Mouse (Mus musculus) myocyte (in vitro differentiated cells): ENCODE measurements around the gene Dydc2. TPM values are rescaled to one million over a fixed set of nuclear protein-coding genes. Genes with fewer than 3 reads are reported as not detected.

ENCODE experiments used
- H3K27me3 ChIP-seq: one replicate; pipeline ENCODE4 v1.6.1; 2011; ENCODE audit not compliant: control insufficient read depth, insufficient read depth, insufficient read length
- H3K36me3 ChIP-seq: one replicate; pipeline ENCODE4 v1.6.1; 2011; ENCODE audit not compliant: control insufficient read depth, insufficient read depth
- H3K4me2 ChIP-seq: one replicate; pipeline ENCODE4 v1.6.1; 2011; ENCODE audit warnings: low read depth, control low read depth
- H3K4me3 ChIP-seq: one replicate; pipeline ENCODE4 v1.5.1; 2011; ENCODE audit warnings: mild to moderate bottlenecking, control low read depth, moderate library complexity
- H3K79me2 ChIP-seq: one replicate; pipeline ENCODE4 v1.6.1; 2011; ENCODE audit not compliant: control insufficient read depth, insufficient read depth
- H3ac ChIP-seq: one replicate; pipeline ENCODE4 v1.6.1; 2011; ENCODE audit not compliant: control insufficient read depth, insufficient read length
- CEBPB ChIP-seq: IDR thresholded peaks from 2 replicates; pipeline ENCODE4 v1.6.1; 2011; ENCODE audit warnings: mild to moderate bottlenecking, moderate library complexity; ENCODE audit not compliant: poor library complexity, insufficient read depth, severe bottlenecking
- E2F4 ChIP-seq: IDR thresholded peaks from one replicate; pipeline ENCODE4 v1.6.1; 2011; ENCODE audit warnings: mild to moderate bottlenecking, control low read depth, moderate library complexity; ENCODE audit not compliant: insufficient read depth
- MAX ChIP-seq: IDR thresholded peaks from one replicate; pipeline ENCODE4 v1.6.1; 2011; ENCODE audit warnings: low read depth, mild to moderate bottlenecking, control low read depth
- MYOD1 ChIP-seq, 3 experiments: IDR thresholded peaks; one replicate each; pipeline ENCODE4 v1.6.1; 2011; ENCODE audit warnings: control low read depth in 2 of 3, low read depth in 2 of 3, mild to moderate bottlenecking in 2 of 3, moderate library complexity in 1 of 3; ENCODE audit not compliant: insufficient read length in 2 of 3, control insufficient read depth in 1 of 3
- MYOG ChIP-seq, 3 experiments: IDR thresholded peaks; one replicate each; pipeline ENCODE4 v1.6.1; 2011; ENCODE audit warnings: control low read depth in 2 of 3, low read depth in 2 of 3, mild to moderate bottlenecking in 2 of 3; ENCODE audit not compliant: insufficient read length in 2 of 3, control insufficient read depth in 1 of 3, insufficient read depth in 1 of 3
- POLR2A ChIP-seq: IDR thresholded peaks from one replicate; pipeline ENCODE4 v1.6.1; 2011; ENCODE audit warnings: low read depth, mild to moderate bottlenecking, control low read depth, moderate library complexity; ENCODE audit not compliant: insufficient read length
- POLR2AphosphoS2 ChIP-seq: IDR thresholded peaks from one replicate; pipeline ENCODE4 v1.6.1; 2011; ENCODE audit warnings: low read depth, control low read depth; ENCODE audit not compliant: insufficient read length
- REST ChIP-seq: IDR thresholded peaks from one replicate; pipeline ENCODE4 v1.6.1; 2011; ENCODE audit warnings: mild to moderate bottlenecking, control low read depth, moderate library complexity; ENCODE audit not compliant: insufficient read depth, insufficient read length
- SRF ChIP-seq: IDR thresholded peaks from one replicate; pipeline ENCODE4 v1.6.1; 2011; ENCODE audit warnings: low read depth; ENCODE audit not compliant: control insufficient read depth, insufficient read length
- TCF12 ChIP-seq: IDR thresholded peaks from one replicate; pipeline ENCODE4 v1.6.1; 2011; ENCODE audit warnings: mild to moderate bottlenecking, control low read depth; ENCODE audit not compliant: poor library complexity, insufficient read depth, severe bottlenecking
- TCF3 ChIP-seq: IDR thresholded peaks from one replicate; pipeline ENCODE4 v1.6.1; 2011; ENCODE audit warnings: low read depth, control low read depth; ENCODE audit not compliant: insufficient read length
- USF1 ChIP-seq: IDR thresholded peaks from one replicate; pipeline ENCODE4 v1.6.1; 2011; ENCODE audit warnings: low read depth, mild to moderate bottlenecking, control low read depth, moderate library complexity
- polyA plus RNA-seq: library from polyadenylated mRNA; unstranded; fragments of >200 nt; fragmentation: generic; extraction: Trizol; gene quantifications from one replicate; pipeline ENCODE4 v1.2.1, GENCODE M21; 2012; ENCODE audit warnings: missing spikeins

Gene Dydc2
- polyA plus RNA-seq, 1 experiment = not detected

- Histone ChIP-seq H3K79me2 (no peaks in the 10 kb centered on the region), H3ac (no peak overlapping the region), H3K36me3 (no peaks in the 10 kb centered on the region), H3K4me3 (no peak overlapping the region), H3K27me3 (no peaks in the 10 kb centered on the region), H3K4me2 (no peak overlapping the region)
- TF ChIP-seq CEBPB (no peak), MAX (no peak), MYOG (IDR thresholded peaks at IDR 0.05; ENCODE audit: control insufficient read depth in 1 of 3, insufficient read depth in 1 of 3, insufficient read length in 2 of 3, low read depth in 2 of 3) (no peak), REST (no peak), POLR2A (no peak), TCF3 (no peak), TCF12 (no peak), USF1 (no peak), POLR2AphosphoS2 (no peak), MYOD1 (IDR thresholded peaks at IDR 0.05; ENCODE audit: control insufficient read depth in 1 of 3, insufficient read length in 2 of 3, low read depth in 2 of 3) (no peak), SRF (no peak)
These were observed 33.3 kb upstream of the Dydc2 start for GRCm38 (mm10) chr14:41102269-41102668.

GRCm38 (mm10) chr14:41101242-41101641, 32.2 kb upstream of the Dydc2 start:
- no peak overlapping the region for H3K4me2 ChIP-seq
- no peaks in the 10 kb centered on the region for H3K36me3 ChIP-seq
- H3ac ChIP-seq = no peak overlapping the region
- TF ChIP-seq MAX (no peak), TCF3 (no peak), TCF12 (no peak), E2F4 (no peak), USF1 (no peak), CEBPB (no peak), MYOD1 (IDR thresholded peaks at IDR 0.05; ENCODE audit: control insufficient read depth in 1 of 3, insufficient read length in 2 of 3, low read depth in 2 of 3) (no peak), POLR2AphosphoS2 (no peak), MYOG (IDR thresholded peaks at IDR 0.05; ENCODE audit: control insufficient read depth in 1 of 3, insufficient read depth in 1 of 3, insufficient read length in 2 of 3, low read depth in 2 of 3) (no peak), SRF (no peak), REST (no peak), POLR2A (no peak)
- no peaks in the 10 kb centered on the region for H3K27me3 ChIP-seq
- no peak overlapping the region for H3K4me3 ChIP-seq
- no peaks in the 10 kb centered on the region for H3K79me2 ChIP-seq

GRCm38 (mm10) chr14:41100712-41101111, 31.7 kb upstream of the Dydc2 start:
- Histone ChIP-seq H3ac (no peak overlapping the region), H3K27me3 (no peaks in the 10 kb centered on the region), H3K4me2 (no peak overlapping the region), H3K4me3 (no peak overlapping the region), H3K36me3 (no peaks in the 10 kb centered on the region), H3K79me2 (no peaks in the 10 kb centered on the region)
- TF ChIP-seq E2F4 (no peak), TCF12 (no peak), CEBPB (no peak), USF1 (no peak), REST (no peak), SRF (no peak), MYOG (IDR thresholded peaks at IDR 0.05; ENCODE audit: control insufficient read depth in 1 of 3, insufficient read depth in 1 of 3, insufficient read length in 2 of 3, low read depth in 2 of 3) (no peak), POLR2AphosphoS2 (no peak), MAX (no peak), POLR2A (no peak), MYOD1 (IDR thresholded peaks at IDR 0.05; ENCODE audit: control insufficient read depth in 1 of 3, insufficient read length in 2 of 3, low read depth in 2 of 3) (no peak), TCF3 (no peak)

GRCm38 (mm10) chr14:41098726-41099125, 29.7 kb upstream of the Dydc2 start:
- H3ac ChIP-seq = no peak overlapping the region
- TF ChIP-seq POLR2AphosphoS2 (no peak), MAX (no peak), MYOD1 (IDR thresholded peaks at IDR 0.05; ENCODE audit: control insufficient read depth in 1 of 3, insufficient read length in 2 of 3, low read depth in 2 of 3) (no peak), CEBPB (no peak), USF1 (no peak), E2F4 (no peak), POLR2A (no peak), TCF3 (no peak), REST (no peak), SRF (no peak), MYOG (IDR thresholded peaks at IDR 0.05; ENCODE audit: control insufficient read depth in 1 of 3, insufficient read depth in 1 of 3, insufficient read length in 2 of 3, low read depth in 2 of 3) (no peak), TCF12 (no peak)
- no peaks in the 10 kb centered on the region for H3K27me3 ChIP-seq
- H3K4me2 ChIP-seq = no peak overlapping the region
- H3K36me3 ChIP-seq = no peaks in the 10 kb centered on the region
- H3K79me2 ChIP-seq = no peaks in the 10 kb centered on the region
- no peak overlapping the region for H3K4me3 ChIP-seq

GRCm38 (mm10) chr14:41096296-41096860, 27.4 kb upstream of the Dydc2 start:
- no peaks in the 10 kb centered on the region for H3K36me3 ChIP-seq

More at GRCm38 (mm10) chr14:41096296-41096860, 27.4 kb upstream of the Dydc2 start:
- Histone ChIP-seq H3K27me3 (no peaks in the 10 kb centered on the region), H3K79me2 (no peaks in the 10 kb centered on the region), H3ac (no peak overlapping the region), H3K4me3 (no peak overlapping the region), H3K4me2 (no peak overlapping the region)
- TF ChIP-seq REST (no peak), MAX (no peak)
